10 mouse cellular contexts compared by ENCODE assay signal in genomic region chr9:89226071-89226470, GRCm38 (mm10). TPM values are rescaled to one million over a fixed set of nuclear protein-coding genes. Genes with fewer than 3 reads are reported as not detected.
DNase-seq lines count a peak whose midpoint lies in the region; ATAC-seq and TF ChIP-seq lines count a peak whose summit lies in the region.
"Had no signal": no experiment of that assay in that cellular context is flagged by ENCODE, and none has a peak within 500 bp of the region (broad histone marks: within the 10 kb centered on the region; RNA-seq: fewer than 3 reads in every experiment).

No protein-coding gene starts in this region.

- ATAC-seq in lung, embryonic 14.5 days (ENCODE audit: insufficient read depth) = no peak
- peak; percentile 84 for ATAC-seq in neural tube, embryonic 14.5 days (ENCODE audit: low read depth)
- ATAC-seq in inflammation-experienced regulatory T-cells, adult 6 months = no peak

- no peaks in the 10 kb centered on the region for H3K27me3 ChIP-seq in heart, adult 2 months (ENCODE audit: control insufficient read depth, insufficient read depth, low read length)
- no peaks in the 10 kb centered on the region for H3K27me3 ChIP-seq in heart, embryonic 10.5 days (ENCODE audit: insufficient read depth, poor library complexity, severe bottlenecking)
- H3K27me3 ChIP-seq in lung, embryonic 14.5 days (ENCODE audit: insufficient read depth, low read length) = no peaks in the 10 kb centered on the region
- H3K27me3 ChIP-seq in neural tube, embryonic 14.5 days (ENCODE audit: control insufficient read depth, insufficient read depth, low read length) = no peaks in the 10 kb centered on the region
- H3K27me3 ChIP-seq: limb, embryonic 13.5 days had no signal

- no peak overlapping the region for H3K4me2 ChIP-seq in lung, embryonic 14.5 days
- no peak overlapping the region for H3K4me2 ChIP-seq in neural tube, embryonic 14.5 days (ENCODE audit: low read depth, low read length)
- H3K4me2 ChIP-seq: limb, embryonic 13.5 days had no signal

- no peak for TF ChIP-seq EP300 in heart, adult 2 months (IDR thresholded peaks at IDR 0.05; ENCODE audit: insufficient read depth, low read depth, low read length)

- H3K79me2 ChIP-seq in heart, adult 2 months (replicated peaks; ENCODE audit: control insufficient read depth, insufficient read depth, low read length) = no peaks in the 10 kb centered on the region

- no peaks in the 10 kb centered on the region for H3K36me3 ChIP-seq in heart, adult 2 months (ENCODE audit: control insufficient read depth, insufficient read depth, low read length)
- no peaks in the 10 kb centered on the region for H3K36me3 ChIP-seq in heart, embryonic 10.5 days
- H3K36me3 ChIP-seq in lung, embryonic 14.5 days (ENCODE audit: insufficient read depth) = no peaks in the 10 kb centered on the region
- H3K36me3 ChIP-seq in neural tube, embryonic 14.5 days (ENCODE audit: control insufficient read depth, insufficient read depth, low read length) = no peaks in the 10 kb centered on the region
- H3K36me3 ChIP-seq: limb, embryonic 13.5 days had no signal

- 53% methylated on average over 4 of the region's 4 CpGs for WGBS in heart, adult 2 months
- 54% methylated on average over 4 of the region's 4 CpGs for WGBS in heart, embryonic 10.5 days
- WGBS in lung, embryonic 14.5 days = 39% methylated on average over 4 of the region's 4 CpGs
- WGBS in neural tube, embryonic 14.5 days = 60% methylated on average over 4 of the region's 4 CpGs

- no peak for DNase-seq in heart, adult 2 months
- no peak for DNase-seq in heart, embryonic 10.5 days (ENCODE audit: low spot score)
- DNase-seq in lung, embryonic 14.5 days = peak; percentile 54
- DNase-seq in lung, postnatal 10 days = no peak
- DNase-seq in yolk sac, embryonic 10.5 days (ENCODE audit: low spot score) = no peak

- H3K9ac ChIP-seq in heart, adult 2 months (ENCODE audit: low read depth, low read length) = no peak overlapping the region
- H3K9ac ChIP-seq in lung, embryonic 14.5 days = no peak overlapping the region
- no peak overlapping the region for H3K9ac ChIP-seq in neural tube, embryonic 14.5 days (replicated peaks; ENCODE audit: low read depth, low read length)
- H3K9ac ChIP-seq: limb, embryonic 13.5 days had no signal

- TF ChIP-seq POLR2A in heart, adult 2 months (IDR thresholded peaks at IDR 0.05; ENCODE audit: insufficient read depth, low read depth, low read length) = no peak
- no peak for TF ChIP-seq POLR2A in cortical plate, adult 2 months (IDR thresholded peaks at IDR 0.05; ENCODE audit: extremely low read depth, insufficient read depth, low read length)

- H3K9me3 ChIP-seq in heart, embryonic 10.5 days = no peaks in the 10 kb centered on the region
- no peaks in the 10 kb centered on the region for H3K9me3 ChIP-seq in lung, embryonic 14.5 days (ENCODE audit: low read depth, low read length)
- H3K9me3 ChIP-seq in neural tube, embryonic 14.5 days (ENCODE audit: control insufficient read depth, low read length) = no peaks in the 10 kb centered on the region
- H3K9me3 ChIP-seq: limb, embryonic 13.5 days had no signal

- no peaks in the 10 kb centered on the region for H3K4me1 ChIP-seq in heart, adult 2 months (ENCODE audit: control insufficient read depth, insufficient read depth, low read length)
- no peaks in the 10 kb centered on the region for H3K4me1 ChIP-seq in heart, embryonic 10.5 days
- no peaks in the 10 kb centered on the region for H3K4me1 ChIP-seq in lung, embryonic 14.5 days (ENCODE audit: insufficient read depth)
- no peaks in the 10 kb centered on the region for H3K4me1 ChIP-seq in cortical plate, adult 2 months (ENCODE audit: control insufficient read depth, insufficient read depth, low read length)
- no peaks in the 10 kb centered on the region for H3K4me1 ChIP-seq in neural tube, embryonic 14.5 days (ENCODE audit: control insufficient read depth, insufficient read depth, low read length)
- H3K4me1 ChIP-seq: limb, embryonic 13.5 days had no signal

- TF ChIP-seq CTCF in heart, adult 2 months (IDR thresholded peaks at IDR 0.05) = peak; percentile 60
- TF ChIP-seq CTCF in lung, embryonic 14.5 days (IDR thresholded peaks at IDR 0.05; ENCODE audit: low read depth) = peak; percentile 43
- peak; percentile 38; the same call in 1 of the 2 replicates for TF ChIP-seq CTCF in cortical plate, adult 2 months (IDR thresholded peaks at IDR 0.05; ENCODE audit: extremely low read depth, insufficient read depth, low read length)

- no peak overlapping the region for H3K27ac ChIP-seq in heart, adult 2 months
- H3K27ac ChIP-seq in heart, embryonic 10.5 days = no peak overlapping the region
- no peak overlapping the region for H3K27ac ChIP-seq in lung, embryonic 14.5 days (ENCODE audit: low read depth)
- no peak overlapping the region for H3K27ac ChIP-seq in cortical plate, adult 2 months (ENCODE audit: insufficient read depth, low read length)
- no peak overlapping the region for H3K27ac ChIP-seq in neural tube, embryonic 14.5 days (ENCODE audit: low read depth, low read length)
- H3K27ac ChIP-seq: limb, embryonic 13.5 days had no signal

- H3K4me3 ChIP-seq in heart, adult 2 months = no peak overlapping the region
- no peak overlapping the region for H3K4me3 ChIP-seq in heart, embryonic 10.5 days
- H3K4me3 ChIP-seq in lung, embryonic 14.5 days (ENCODE audit: low read depth, low read length) = no peak overlapping the region
- no peak overlapping the region for H3K4me3 ChIP-seq in cortical plate, adult 2 months (ENCODE audit: insufficient read depth, low read length)
- no peak overlapping the region for H3K4me3 ChIP-seq in neural tube, embryonic 14.5 days (ENCODE audit: low read depth, low read length)
- H3K4me3 ChIP-seq: erythroblast, embryonic 14.5 days; limb, embryonic 13.5 days had no signal

- intact Hi-C loops in heart, adult 2 months (cut with DNase I) = loop anchor here (10.0 kb wide), 1 partner anchor 449 kb away; no protein-coding TSS in a partner anchor

RNA-seq across cellular contexts. Expression of gene Mthfs, which starts 15.6 kb away (rescaled TPM):
- 10 to 100 TPM; 15.1 to 22.2 TPM for total RNA-seq in heart, adult 2 months (2021)
- polyA plus RNA-seq in heart, adult 2 months (2012; rRNA removed) = 6.3 and 8.7 TPM in 2 replicates
- polyA plus RNA-seq in heart, embryonic 10.5 days (2016; fragmentation: Nextera tagmentation; extraction: Ambion mirVana) = 15.7 and 16.0 TPM in 2 replicates
- 22.4 and 23.4 TPM in 2 replicates for polyA plus RNA-seq in lung, embryonic 14.5 days (2014; fragmentation: Nextera tagmentation; extraction: Ambion mirVana)
- 10.6 and 14.3 TPM in 2 replicates for polyA plus RNA-seq in cortical plate, adult 2 months (2012; rRNA removed)
- 16.4 and 18.6 TPM in 2 replicates for polyA plus RNA-seq in neural tube, embryonic 14.5 days (2014; fragmentation: Nextera tagmentation; extraction: Ambion mirVana)
- 100 to 1,000 TPM in 1 of 3 experiments, 10 to 100 TPM in 2; 85.3 to 110 (median 93.7) TPM for polyA plus RNA-seq in inflammation-experienced regulatory T-cells, adult 6 months (2017; shearing (Covaris generic))

RNA-seq across cellular contexts. Expression of gene Gm29094, which starts 26.9 kb away (rescaled TPM):
- under 1 TPM in 1 of 2 experiments, not detected in 1; 0.68 TPM for total RNA-seq in heart, adult 2 months (2021)
- not detected in 2 replicates for polyA plus RNA-seq in heart, adult 2 months (2012; rRNA removed)
- not detected in 2 replicates for polyA plus RNA-seq in heart, embryonic 10.5 days (2016; fragmentation: Nextera tagmentation; extraction: Ambion mirVana)
- 2.0 TPM in 1 of 2 replicates, not detected in the other for polyA plus RNA-seq in lung, embryonic 14.5 days (2014; fragmentation: Nextera tagmentation; extraction: Ambion mirVana)
- not detected in 2 replicates for polyA plus RNA-seq in cortical plate, adult 2 months (2012; rRNA removed)
- polyA plus RNA-seq in neural tube, embryonic 14.5 days (2014; fragmentation: Nextera tagmentation; extraction: Ambion mirVana) = 0.35 TPM in 1 of 2 replicates, not detected in the other
- polyA plus RNA-seq in inflammation-experienced regulatory T-cells, adult 6 months (2017; shearing (Covaris generic)) = 10 to 100 TPM in 2 of 3 experiments, 1 to 10 TPM in 1; 8.7 to 48.0 (median 45.0) TPM
- polyA plus RNA-seq: erythroblast, embryonic 14.5 days; limb, embryonic 13.5 days had no signal

RNA-seq across cellular contexts. Expression of gene Bcl2a1b, which starts 27.1 kb away (rescaled TPM):
- under 1 TPM; 0.41 to 0.68 TPM for total RNA-seq in heart, adult 2 months (2021)
- polyA plus RNA-seq in heart, adult 2 months (2012; rRNA removed) = 0.82 and 1.8 TPM in 2 replicates
- polyA plus RNA-seq in heart, embryonic 10.5 days (2016; fragmentation: Nextera tagmentation; extraction: Ambion mirVana) = not detected in 2 replicates
- 4.3 and 4.6 TPM in 2 replicates for polyA plus RNA-seq in lung, embryonic 14.5 days (2014; fragmentation: Nextera tagmentation; extraction: Ambion mirVana)
- polyA plus RNA-seq in cortical plate, adult 2 months (2012; rRNA removed) = 2.7 and 3.0 TPM in 2 replicates
- polyA plus RNA-seq in neural tube, embryonic 14.5 days (2014; fragmentation: Nextera tagmentation; extraction: Ambion mirVana) = 1.1 and 1.8 TPM in 2 replicates
- polyA plus RNA-seq in inflammation-experienced regulatory T-cells, adult 6 months (2017; shearing (Covaris generic)) = 100 to 1,000 TPM; 262 to 408 (median 397) TPM

Comparison
In these comparisons a context has a peak if more than half of its experiments do, and no peak if none do; other contexts are left out.
1. RNA of gene Bcl2a1b, which starts 27.1 kb away (polyA plus RNA-seq): 262 to 408 TPM in inflammation-experienced regulatory T-cells, adult 6 months; 4.3 to 4.6 TPM in lung, embryonic 14.5 days, 2.7 to 3.0 TPM in cortical plate, adult 2 months, 1.1 to 1.8 TPM in neural tube, embryonic 14.5 days, 0.82 to 1.8 TPM in heart, adult 2 months and not detected in heart, embryonic 10.5 days; every median in the first group is over 10 times any median in the second.
2. Peak in every context shown above with its lines, with median percentiles within 50 percentile points of each other: CTCF ChIP-seq.